Mouse (Mus musculus) hindbrain, embryonic 10.5 days (tissue): ENCODE results near the gene Grm8. TPM values are rescaled to one million over a fixed set of nuclear protein-coding genes. Genes with fewer than 3 reads are reported as not detected.
A peak's percentile ranks its signal among the peaks of the same experiment; 100 is the strongest.

Source experiments
- microRNA counts: library from miRNA; unstranded; fragments of <30 nt; microRNA quantifications from one replicate; lab custom pipeline; 2017
- polyA plus RNA-seq: library from polyadenylated mRNA; unstranded; fragments of >200 nt; fragmentation: Nextera tagmentation; extraction: Ambion mirVana; gene quantifications from 2 replicates; pipeline ENCODE4 v1.2.1, GENCODE M21; 2016

Gene Grm8
- polyA plus RNA-seq, 1 experiment from 2014 or later: 0.80 TPM

MicroRNAs encoded within 50 kb of the gene (microRNA counts, 519-probe panel; counts per million panel counts)
- 1,255 counts per million, percentile 77 among the panel's probes with 10 or more counts for microRNA mmu-miR-592 (lab: Ali Mortazavi, UCI)
